Mouse (Mus musculus) brain, embryonic 14.5 days (tissue): ENCODE measurements around the gene Fkbp8.

ENCODE experiments used
- CTCF ChIP-seq: fragments of 200-500 bp; IDR thresholded peaks from 2 replicates; pipeline ENCODE4 v1.5.1; 2012; ENCODE audit warnings: inconsistent platforms, mild to moderate bottlenecking, moderate library complexity, borderline replicate concordance; ENCODE audit not compliant: insufficient read depth, insufficient read length; ENCODE audit errors: extremely low read depth
- POLR2A ChIP-seq: fragments of 200-500 bp; IDR thresholded peaks from 2 replicates; pipeline ENCODE4 v1.6.1; 2012; ENCODE audit warnings: mild to moderate bottlenecking, inconsistent platforms, borderline replicate concordance; ENCODE audit not compliant: poor library complexity, insufficient read depth, insufficient read length, severe bottlenecking; ENCODE audit errors: extremely low read depth

DNA sequence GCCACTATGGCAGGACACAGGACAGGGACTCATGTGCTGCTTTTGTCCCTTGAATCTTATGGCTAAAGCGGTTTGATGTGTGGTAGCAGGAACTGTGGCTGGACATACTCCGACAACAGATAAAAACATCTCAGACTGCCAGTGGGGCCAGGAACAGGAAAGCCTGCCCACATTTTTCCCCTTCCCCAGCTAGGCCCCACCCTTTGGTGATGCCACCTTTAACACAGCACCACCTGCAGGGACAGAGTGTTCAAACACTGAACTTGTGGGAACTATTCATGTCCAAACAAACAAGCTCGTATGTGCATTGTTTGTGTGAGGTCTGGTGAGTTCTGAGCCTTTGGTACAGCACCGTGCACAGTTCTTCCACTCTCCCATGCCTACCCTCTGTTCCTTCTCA is 30.8 kb downstream of the Fkbp8 start:
- TF ChIP-seq CTCF, result no peak
- TF ChIP-seq POLR2A, result no peak
